Mouse (Mus musculus): ENCODE measurements around the gene Gpr89. TPM values are rescaled to one million over a fixed set of nuclear protein-coding genes. Genes with fewer than 3 reads are reported as not detected.

The Gpr89 gene
- polyA plus RNA-seq, 1 experiment from 2014 or later, result 38.1 TPM

- H3K27me3 ChIP-seq (replicated peaks; ENCODE audit: low read depth, poor library complexity, severe bottlenecking), result 0 out of 2 replicates have a peak, but pooled peaks cover 10% of the 10 kb centered on the region
- peaks cover 7% of the 10 kb centered on the region for H3K4me1 ChIP-seq
- H3K4me3 ChIP-seq, result no peak overlapping the region
- peaks cover 7% of the 10 kb centered on the region for H3K36me3 ChIP-seq (replicated peaks)
- no peak for DNase-seq (ENCODE audit: low spot score)
- H3K9me3 ChIP-seq, result no peaks in the 10 kb centered on the region
- WGBS, result 93% methylated on average over 4 of the region's 4 CpGs
- H3K27ac ChIP-seq (replicated peaks), result no peak overlapping the region
These were observed 2.7 kb downstream of the Gpr89 start for GRCm38 (mm10) chr3:96902336-96902999.

- Histone ChIP-seq H3K27me3 (replicated peaks; ENCODE audit: low read depth, poor library complexity, severe bottlenecking) (no peaks in the 10 kb centered on the region), H3K4me3 (no peak overlapping the region), H3K4me1 (peaks cover 6% of the 10 kb centered on the region; the same call in 1 of the 2 replicates), H3K36me3 (replicated peaks) (peaks cover 83% of the 10 kb centered on the region), H3K27ac (replicated peaks) (no peak overlapping the region), H3K9me3 (no peaks in the 10 kb centered on the region)
- WGBS, result 94% methylated on average over 7 of the region's 7 CpGs
- no peak for DNase-seq (ENCODE audit: low spot score)
These were observed 21.5 kb downstream of the Gpr89 start for GRCm38 (mm10) chr3:96883690-96884089.

GRCm38 (mm10) chr3:96882061-96882849, 22.9 kb downstream of the Gpr89 start:
- DNase-seq (ENCODE audit: low spot score), result no peak
- Histone ChIP-seq H3K4me1 (peaks cover 1% of the 10 kb centered on the region; the same call in 1 of the 2 replicates), H3K9me3 (no peaks in the 10 kb centered on the region), H3K36me3 (replicated peaks) (peaks cover 84% of the 10 kb centered on the region), H3K4me3 (no peak overlapping the region), H3K27ac (replicated peaks) (no peak overlapping the region), H3K27me3 (replicated peaks; ENCODE audit: low read depth, poor library complexity, severe bottlenecking) (no peaks in the 10 kb centered on the region)
- whole genome bisulfite sequencing, result 93% methylated on average over 14 of the region's 14 CpGs

GRCm38 (mm10) chr3:96881557-96881956, 23.6 kb downstream of the Gpr89 start:
- Histone ChIP-seq H3K4me1 (no peaks in the 10 kb centered on the region; the same call in 1 of the 2 replicates), H3K27me3 (replicated peaks; ENCODE audit: low read depth, poor library complexity, severe bottlenecking) (no peaks in the 10 kb centered on the region), H3K27ac (replicated peaks) (no peak overlapping the region), H3K9me3 (no peaks in the 10 kb centered on the region), H3K36me3 (replicated peaks) (peaks cover 82% of the 10 kb centered on the region), H3K4me3 (no peak overlapping the region)
- DNase-seq (ENCODE audit: low spot score), result no peak
- WGBS, result 84% methylated on average over 6 of the region's 6 CpGs

- H3K4me3 ChIP-seq, result no peak overlapping the region
- DNase-seq (ENCODE audit: low spot score), result no peak
- WGBS, result 91% methylated on average over 4 of the region's 4 CpGs
- no peaks in the 10 kb centered on the region for H3K4me1 ChIP-seq
- no peaks in the 10 kb centered on the region for H3K9me3 ChIP-seq
- no peak overlapping the region for H3K27ac ChIP-seq (replicated peaks)
- peaks cover 80% of the 10 kb centered on the region for H3K36me3 ChIP-seq (replicated peaks)
- no peaks in the 10 kb centered on the region for H3K27me3 ChIP-seq (replicated peaks; ENCODE audit: low read depth, poor library complexity, severe bottlenecking)
These were observed 24.8 kb downstream of the Gpr89 start for GRCm38 (mm10) chr3:96880385-96880784.

- peaks cover 86% of the 10 kb centered on the region for H3K36me3 ChIP-seq (replicated peaks)
These were observed 25.6 kb downstream of the Gpr89 start for GRCm38 (mm10) chr3:96879536-96879935.

GRCm38 (mm10) chr3:96874808-96875571, 30.2 kb downstream of the Gpr89 start:
- H3K27ac ChIP-seq (replicated peaks), result no peak overlapping the region
- no peak for DNase-seq (ENCODE audit: low spot score)
- H3K9me3 ChIP-seq, result no peaks in the 10 kb centered on the region
- H3K4me3 ChIP-seq, result no peak overlapping the region
- H3K36me3 ChIP-seq (replicated peaks), result peaks cover 85% of the 10 kb centered on the region
- H3K4me1 ChIP-seq, result no peaks in the 10 kb centered on the region
- 88% methylated on average over 7 of the region's 7 CpGs for WGBS
- no peaks in the 10 kb centered on the region for H3K27me3 ChIP-seq (replicated peaks; ENCODE audit: low read depth, poor library complexity, severe bottlenecking)

More at GRCm38 (mm10) chr3:96879536-96879935, 25.6 kb downstream of the Gpr89 start:
- Histone ChIP-seq H3K4me3 (no peak overlapping the region), H3K27me3 (replicated peaks; ENCODE audit: low read depth, poor library complexity, severe bottlenecking) (no peaks in the 10 kb centered on the region), H3K27ac (replicated peaks) (no peak overlapping the region), H3K9me3 (no peaks in the 10 kb centered on the region), H3K4me1 (no peaks in the 10 kb centered on the region)
- 91% methylated on average over 9 of the region's 9 CpGs for WGBS
- DNase-seq (ENCODE audit: low spot score), result no peak

- Histone ChIP-seq H3K4me1 (no peaks in the 10 kb centered on the region), H3K4me3 (no peak overlapping the region), H3K36me3 (replicated peaks) (peaks cover 88% of the 10 kb centered on the region), H3K9me3 (no peaks in the 10 kb centered on the region), H3K27me3 (replicated peaks; ENCODE audit: low read depth, poor library complexity, severe bottlenecking) (no peaks in the 10 kb centered on the region), H3K27ac (replicated peaks) (no peak overlapping the region)
- WGBS, result 92% methylated on average over 8 of the region's 8 CpGs
- DNase-seq (ENCODE audit: low spot score), result no peak
These were observed 32.6 kb downstream of the Gpr89 start for GRCm38 (mm10) chr3:96872501-96872900.

- H3K36me3 ChIP-seq (replicated peaks), result peaks cover 82% of the 10 kb centered on the region
- 87% methylated on average over 8 of the region's 8 CpGs for WGBS
These were observed 34.1 kb downstream of the Gpr89 start for GRCm38 (mm10) chr3:96871070-96871469.

GRCm38 (mm10) chr3:96870270-96870669, 34.9 kb downstream of the Gpr89 start:
- H3K27me3 ChIP-seq (replicated peaks; ENCODE audit: low read depth, poor library complexity, severe bottlenecking), result no peaks in the 10 kb centered on the region
- 93% methylated on average over 2 of the region's 2 CpGs for WGBS
- H3K27ac ChIP-seq (replicated peaks), result no peak overlapping the region
- H3K36me3 ChIP-seq (replicated peaks), result peaks cover 77% of the 10 kb centered on the region
- no peaks in the 10 kb centered on the region for H3K4me1 ChIP-seq
- DNase-seq (ENCODE audit: low spot score), result no peak
- H3K4me3 ChIP-seq, result no peak overlapping the region
- H3K9me3 ChIP-seq, result no peaks in the 10 kb centered on the region

More at GRCm38 (mm10) chr3:96871070-96871469, 34.1 kb downstream of the Gpr89 start:
- Histone ChIP-seq H3K9me3 (no peaks in the 10 kb centered on the region), H3K27me3 (replicated peaks; ENCODE audit: low read depth, poor library complexity, severe bottlenecking) (no peaks in the 10 kb centered on the region), H3K4me1 (no peaks in the 10 kb centered on the region), H3K4me3 (no peak overlapping the region), H3K27ac (replicated peaks) (no peak overlapping the region)
- no peak for DNase-seq (ENCODE audit: low spot score)

- Histone ChIP-seq H3K27ac (replicated peaks) (no peak overlapping the region), H3K9me3 (no peaks in the 10 kb centered on the region), H3K4me3 (no peak overlapping the region), H3K27me3 (replicated peaks; ENCODE audit: low read depth, poor library complexity, severe bottlenecking) (no peaks in the 10 kb centered on the region), H3K36me3 (replicated peaks) (peaks cover 66% of the 10 kb centered on the region), H3K4me1 (no peaks in the 10 kb centered on the region)
- WGBS, result 93% methylated on average over 7 of the region's 7 CpGs
- DNase-seq (ENCODE audit: low spot score), result no peak
These were observed 36.1 kb downstream of the Gpr89 start for GRCm38 (mm10) chr3:96869091-96869490.

- Histone ChIP-seq H3K4me1 (no peaks in the 10 kb centered on the region), H3K27me3 (replicated peaks; ENCODE audit: low read depth, poor library complexity, severe bottlenecking) (no peaks in the 10 kb centered on the region), H3K27ac (replicated peaks) (no peak overlapping the region), H3K9me3 (no peaks in the 10 kb centered on the region), H3K4me3 (no peak overlapping the region), H3K36me3 (replicated peaks) (peaks cover 61% of the 10 kb centered on the region)
- no peak for DNase-seq (ENCODE audit: low spot score)
- WGBS, result 92% methylated on average over 8 of the region's 8 CpGs
These were observed 36.6 kb downstream of the Gpr89 start for GRCm38 (mm10) chr3:96868566-96868965.

Measured in embryonic facial prominence, embryonic 10.5 days (tissue).